Mouse (Mus musculus) liver, adult 2 months (tissue): ENCODE measurements at regions not wholly inside any gene's neighbourhood (a gene's known extent, or its start where the extent isn't known, plus 50 kb on each side); places are given as distances from the start of the nearest gene placed in this dataset.

Source experiments
- DNase-seq: peaks from one replicate; pipeline ENCODE4 v3.0.0-alpha.2; 2011; ENCODE audit warnings: low read depth, low spot score; ENCODE audit errors: extremely low read depth
- H3K27ac ChIP-seq: fragments of 200-500 bp; replicated peaks from 2 replicates; pipeline ENCODE4 v1.5.1; 2012; ENCODE audit warnings: low read depth, mild to moderate bottlenecking, control low read depth, inconsistent platforms, low read length; ENCODE audit not compliant: insufficient read depth
- H3K27me3 ChIP-seq: fragments of 200-500 bp; 2 replicates; pipeline ENCODE4 v1.6.1; 2012; ENCODE audit warnings: mild to moderate bottlenecking, moderate library complexity, low read length, inconsistent platforms; ENCODE audit not compliant: control insufficient read depth, insufficient read depth
- H3K36me3 ChIP-seq: fragments of 200-500 bp; 2 replicates; pipeline ENCODE4 v1.6.1; 2012; ENCODE audit warnings: low read length, inconsistent platforms; ENCODE audit not compliant: control insufficient read depth, insufficient read depth
- H3K4me1 ChIP-seq: fragments of 200-500 bp; 2 replicates; pipeline ENCODE4 v1.6.1; 2011; ENCODE audit warnings: low read length; ENCODE audit not compliant: control insufficient read depth, insufficient read depth
- H3K4me3 ChIP-seq: fragments of 200-500 bp; 2 replicates; pipeline ENCODE4 v1.5.1; 2011; ENCODE audit warnings: low read depth, mild to moderate bottlenecking, control low read depth, low read length, moderate library complexity; ENCODE audit not compliant: insufficient read depth
- H3K79me2 ChIP-seq: fragments of 200-500 bp; 2 replicates; pipeline ENCODE4 v1.6.1; 2012; ENCODE audit warnings: inconsistent platforms, mild to moderate bottlenecking, low read length, moderate library complexity; ENCODE audit not compliant: control insufficient read depth, insufficient read depth
- H3K9ac ChIP-seq: fragments of 200-500 bp; 2 replicates; pipeline ENCODE4 v1.6.1; 2012; ENCODE audit warnings: low read depth, mild to moderate bottlenecking, control low read depth, inconsistent platforms, low read length
- CTCF ChIP-seq: fragments of 200-500 bp; IDR thresholded peaks from 2 replicates; pipeline ENCODE4 v1.5.1; 2011; ENCODE audit warnings: low read depth, low read length, control low read depth
- POLR2A ChIP-seq: fragments of 200-500 bp; IDR thresholded peaks from 2 replicates; pipeline ENCODE4 v1.6.1; 2011; ENCODE audit warnings: low read length, control low read depth; ENCODE audit not compliant: insufficient read depth; ENCODE audit errors: extremely low read depth
- WGBS: fragments of 180-500 bp; shearing (Covaris S2); methylation state at CpG from one replicate; pipeline ENCODE4 v1.1.7; 2018; 5-methylcytosine and 5-hydroxymethylcytosine counted together

DNA sequence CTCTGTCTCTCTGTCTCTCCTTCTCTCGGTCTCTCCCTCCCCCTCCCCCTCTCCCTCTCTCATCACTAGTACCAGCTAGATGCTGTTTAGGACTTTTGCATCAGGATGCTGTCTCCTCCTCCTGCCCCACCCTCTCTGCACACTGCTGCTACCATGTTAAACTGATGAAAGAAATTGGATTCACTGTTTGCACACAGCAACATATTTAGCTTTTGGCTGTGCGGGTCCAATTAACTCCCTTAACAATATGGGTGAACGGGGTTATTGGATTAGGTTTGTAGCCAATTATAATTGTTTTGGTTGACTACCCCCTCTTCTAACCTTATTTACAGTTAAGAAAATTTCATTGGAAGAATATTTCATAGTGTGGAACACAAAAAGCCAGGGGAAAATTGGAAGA lies 424.0 kb upstream of the Sorcs1 start:
- no peak overlapping the region for H3K27ac ChIP-seq
- no peak overlapping the region for H3K9ac ChIP-seq
- TF ChIP-seq CTCF (no peak), POLR2A (no peak)
- H3K79me2 ChIP-seq = no peaks in the 10 kb centered on the region
- no peaks in the 10 kb centered on the region for H3K27me3 ChIP-seq
- no peak overlapping the region for H3K4me3 ChIP-seq
- H3K4me1 ChIP-seq = no peaks in the 10 kb centered on the region
- no peaks in the 10 kb centered on the region for H3K36me3 ChIP-seq
- DNase-seq = no peak
- WGBS = 89% methylated on average over 3 of the region's 3 CpGs

- no peak for TF ChIP-seq POLR2A
- no peak for TF ChIP-seq CTCF
- 73% methylated on average over 4 of the region's 4 CpGs for WGBS
These were observed 396.3 kb upstream of the Sorcs1 start for GRCm38 (mm10) chr19:51074762-51075161.

GRCm38 (mm10) chr19:51059961-51060665 lies 381.7 kb upstream of the Sorcs1 start:
- TF ChIP-seq POLR2A (no peak), CTCF (no peak)
- no peaks in the 10 kb centered on the region for H3K36me3 ChIP-seq
- no peak for DNase-seq
- no peaks in the 10 kb centered on the region for H3K4me1 ChIP-seq
- H3K27ac ChIP-seq = no peak overlapping the region
- no peaks in the 10 kb centered on the region for H3K79me2 ChIP-seq
- WGBS = 64% methylated on average over 5 of the region's 5 CpGs
- no peak overlapping the region for H3K9ac ChIP-seq
- H3K4me3 ChIP-seq = no peak overlapping the region
- no peaks in the 10 kb centered on the region for H3K27me3 ChIP-seq

More at GRCm38 (mm10) chr19:51074762-51075161, 396.3 kb upstream of the Sorcs1 start:
- Histone ChIP-seq H3K27me3 (no peaks in the 10 kb centered on the region), H3K79me2 (no peaks in the 10 kb centered on the region), H3K36me3 (no peaks in the 10 kb centered on the region), H3K9ac (no peak overlapping the region), H3K4me1 (no peaks in the 10 kb centered on the region), H3K4me3 (no peak overlapping the region), H3K27ac (no peak overlapping the region)
- DNase-seq = no peak

- H3K4me1 ChIP-seq = no peaks in the 10 kb centered on the region
- no peak overlapping the region for H3K27ac ChIP-seq
- H3K9ac ChIP-seq = no peak overlapping the region
- no peaks in the 10 kb centered on the region for H3K27me3 ChIP-seq
- WGBS = 88% methylated on average over 3 of the region's 3 CpGs
- H3K79me2 ChIP-seq = no peaks in the 10 kb centered on the region
- H3K4me3 ChIP-seq = no peak overlapping the region
- H3K36me3 ChIP-seq = no peaks in the 10 kb centered on the region
- DNase-seq = no peak
- no peak for TF ChIP-seq POLR2A
- TF ChIP-seq CTCF = no peak
These were observed 365.1 kb upstream of the Sorcs1 start for GRCm38 (mm10) chr19:51043544-51043943.

DNA sequence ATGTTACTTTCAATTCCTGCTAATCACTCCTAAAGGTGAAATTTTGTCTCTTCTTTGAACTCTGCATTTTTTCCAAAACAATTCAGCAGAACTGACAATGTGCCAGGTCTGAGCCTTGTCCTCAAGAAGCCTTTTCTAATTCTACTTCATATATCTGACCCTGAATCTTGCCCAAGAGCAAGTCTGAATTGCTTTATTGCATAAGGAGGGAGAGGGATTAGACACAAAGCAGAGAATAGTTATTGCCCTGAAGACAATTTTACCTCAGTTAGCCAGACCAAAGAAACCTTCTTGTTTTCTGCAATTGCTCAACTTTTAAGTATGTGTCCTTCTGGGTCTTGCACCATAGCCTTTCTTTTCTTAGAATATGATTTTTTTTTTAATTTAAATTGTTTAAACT lies 316.0 kb upstream of the Sorcs1 start:
- no peak overlapping the region for H3K9ac ChIP-seq
- no peaks in the 10 kb centered on the region for H3K79me2 ChIP-seq
- H3K4me3 ChIP-seq = no peak overlapping the region
- no peaks in the 10 kb centered on the region for H3K4me1 ChIP-seq
- no peaks in the 10 kb centered on the region for H3K27me3 ChIP-seq
- no peak for TF ChIP-seq POLR2A
- TF ChIP-seq CTCF = no peak
- no peaks in the 10 kb centered on the region for H3K36me3 ChIP-seq
- H3K27ac ChIP-seq = no peak overlapping the region
- no peak for DNase-seq

- Histone ChIP-seq H3K27me3 (no peaks in the 10 kb centered on the region), H3K27ac (no peak overlapping the region), H3K4me1 (no peaks in the 10 kb centered on the region), H3K36me3 (no peaks in the 10 kb centered on the region), H3K4me3 (no peak overlapping the region), H3K79me2 (no peaks in the 10 kb centered on the region), H3K9ac (no peak overlapping the region)
- 85% methylated on average over 1 of the region's 1 CpGs for WGBS
- DNase-seq = no peak
- TF ChIP-seq POLR2A (no peak), CTCF (no peak)
These were observed 292.6 kb upstream of the Sorcs1 start for GRCm38 (mm10) chr19:50971066-50971465.
